Mouse (Mus musculus) heart, postnatal 0 days (tissue): ENCODE measurements around the gene Fgfbp3.

Source experiments
- CTCF ChIP-seq: IDR thresholded peaks from 2 replicates; pipeline ENCODE4 v1.5.1; 2016; ENCODE audit warnings: antibody characterized with exemption, control low read depth, low read depth
- EP300 ChIP-seq: IDR thresholded peaks from 2 replicates; pipeline ENCODE4 v1.6.1; 2016; ENCODE audit warnings: antibody characterized with exemption, low read depth

GRCm38 (mm10) chr19:36878743-36879495 lies 40.5 kb downstream of the Fgfbp3 start:
- TF ChIP-seq CTCF, result no peak
- TF ChIP-seq EP300, result no peak
